Mouse (Mus musculus) adrenal gland, adult 18-20 months (tissue): Measurements from ENCODE around the gene Cops7a. TPM values are rescaled to one million over a fixed set of nuclear protein-coding genes. Genes with fewer than 3 reads are reported as not detected.
A peak's percentile ranks its signal among the peaks of the same experiment; 100 is the strongest.

Experiments used
- DNase-seq, 2 experiments: peaks; one replicate each; pipeline ENCODE4 v3.0.0; 2021 to 2022; ENCODE audit warnings: low spot score in 2 of 2
- long read RNA-seq, 2 experiments: library from polyadenylated mRNA; stranded (forward); transcript quantifications; one replicate each; pipeline ENCODE4 v2.0.0; 2021
- total RNA-seq, 2 experiments: library from RNA; stranded (reverse); gene quantifications; 1 replicate in 1 of 2; 2 replicates in 1 of 2; pipeline ENCODE4 v1.2.3; 2021

Cops7a gene
- 100 to 1,000 TPM; 112 to 141 TPM for total RNA-seq
- long read RNA-seq, experiment 1, transcript Cops7a-201 (8 exons, 1,817 nt) = major isoform, 10 of 146 reads
- long read RNA-seq, experiment 1, transcript Cops7a-202 (8 exons, 1,328 nt) = minor isoform, 7 of 146 reads
- long read RNA-seq, experiment 1, partial matches to known transcripts = 22 of 146 reads
- long read RNA-seq, experiment 1, other reads (novel, unspliced or antisense) = 106 of 146 reads
- long read RNA-seq, experiment 2, transcript Cops7a-202 (8 exons, 1,328 nt) = major isoform, 9 of 223 reads
- long read RNA-seq, experiment 2, transcript Cops7a-201 (8 exons, 1,817 nt) = minor isoform, 5 of 223 reads
- long read RNA-seq, experiment 2, partial matches to known transcripts = 60 of 223 reads
- long read RNA-seq, experiment 2, other reads (novel, unspliced or antisense) = 148 of 223 reads

DNA sequence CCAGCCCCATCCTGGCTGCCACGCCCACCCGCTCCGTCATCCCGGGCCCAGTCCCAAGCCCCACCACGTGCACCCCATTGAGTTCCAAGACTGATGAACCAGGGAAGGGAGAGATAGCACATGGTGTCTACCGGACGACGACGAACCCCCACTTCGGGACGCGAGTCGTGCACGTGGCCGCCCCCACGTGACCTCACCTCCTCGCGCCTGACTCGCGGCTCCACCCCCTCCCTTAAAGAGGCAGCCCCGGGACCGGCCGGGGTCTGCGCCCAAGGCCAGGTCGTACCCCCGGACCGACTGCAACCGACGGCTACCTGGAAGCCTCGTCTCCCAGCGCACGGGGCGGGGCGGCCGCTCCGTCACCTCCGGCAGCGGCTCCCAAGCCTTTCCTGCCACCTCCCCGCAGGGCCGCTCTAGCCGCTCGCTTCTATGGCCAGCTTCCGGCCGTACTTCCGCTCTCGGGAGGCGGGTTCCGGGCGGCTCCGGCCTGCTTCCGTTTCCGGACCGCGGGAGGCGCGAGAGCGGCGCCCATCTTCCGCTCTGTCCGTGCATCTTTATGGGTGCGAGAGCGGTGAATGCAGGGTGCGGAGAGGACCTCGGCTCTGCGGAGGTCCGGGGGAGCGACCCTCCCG, at the start of gene Cops7a:
Gene Cops7a (minus strand): TSS at position 451 of the 632 bp plus-strand sequence.
- DNase-seq = peak; percentile 96 to 97

GRCm38 (mm10) chr6:125009181-125010073, 44.1 kb upstream of the Cops7a start:
- peak; percentile 68 to 74 for DNase-seq

- DNase-seq = no peak
Measured at GRCm38 (mm10) chr6:125009129-125009180, 43.6 kb upstream of the Cops7a start, which contains the start of gene Zfp384. Gene Zfp384, plus strand, starts transcription at chr6:125009145.

DNA sequence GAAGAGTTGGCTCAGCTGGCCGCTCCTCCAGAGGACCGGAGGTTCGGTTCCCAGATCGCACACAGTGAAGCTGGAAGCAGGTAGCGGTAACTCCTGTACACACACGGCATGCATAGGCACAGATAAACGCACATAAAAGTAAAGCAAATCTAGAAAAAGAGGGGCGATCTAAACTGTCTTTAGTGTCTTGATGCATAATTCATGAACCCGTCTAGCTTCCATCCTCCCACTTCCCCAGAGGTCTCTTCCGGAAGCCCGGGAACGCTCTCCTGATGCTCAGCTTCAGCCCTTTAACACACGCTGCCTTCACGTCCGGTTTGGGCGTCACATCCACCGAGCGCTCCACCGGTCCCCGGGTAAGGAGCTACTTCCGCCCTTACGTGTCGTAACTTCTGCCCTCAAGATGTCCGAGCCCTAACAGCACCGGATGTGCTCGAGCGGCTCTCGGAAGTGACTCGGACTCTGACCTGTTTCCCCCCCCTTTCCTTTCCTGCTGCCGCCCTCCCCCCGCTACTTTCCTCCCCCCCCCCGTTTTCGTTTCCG, 43.3 kb upstream of the Cops7a start:
- peak; percentile 88 to 91 for DNase-seq

DNA sequence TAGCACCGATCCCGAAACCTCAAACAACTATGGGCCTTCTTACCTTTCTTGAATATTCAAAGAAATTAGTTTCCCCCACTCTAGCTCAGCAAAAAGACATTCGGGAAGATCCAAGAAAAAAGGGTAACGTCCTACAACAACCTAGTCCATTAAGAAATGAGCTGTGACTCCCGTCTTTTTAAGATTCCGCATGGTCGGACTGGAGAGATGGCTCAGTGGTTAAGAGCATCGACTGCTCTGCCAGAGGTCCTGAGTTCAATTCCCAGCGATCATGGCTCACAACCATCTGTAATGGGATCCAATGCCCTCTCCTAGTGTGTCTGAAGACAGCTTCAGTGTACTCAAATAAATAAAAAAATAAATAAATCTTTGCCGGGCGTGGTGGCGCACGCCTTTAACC, 42.7 kb upstream of the Cops7a start:
- no peak for DNase-seq

DNA sequence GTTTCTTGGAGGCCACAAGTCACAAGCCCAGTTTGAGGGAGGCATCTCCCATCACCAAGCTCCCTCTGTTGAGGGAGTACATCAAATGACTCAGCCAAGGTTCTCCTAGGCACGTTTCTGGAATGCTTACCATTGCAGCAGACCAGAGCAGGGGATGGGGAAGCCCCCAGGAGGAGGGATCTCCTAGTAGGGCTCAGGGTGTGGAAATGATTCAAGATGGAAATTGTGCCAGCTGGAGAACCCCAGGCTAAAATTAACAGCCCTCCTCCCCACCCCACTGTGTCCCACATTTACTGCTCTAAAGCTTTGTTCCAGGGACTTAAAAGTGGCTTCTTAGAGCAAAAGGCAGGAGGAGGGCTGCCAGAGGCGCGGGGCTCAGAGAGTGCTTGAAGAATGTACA, 39.7 kb upstream of the Cops7a start:
- DNase-seq = no peak

- DNase-seq = no peak
Measured at GRCm38 (mm10) chr6:125003706-125004105, 38.4 kb upstream of the Cops7a start.

GRCm38 (mm10) chr6:124999546-124999945, 34.2 kb upstream of the Cops7a start:
- DNase-seq = no peak

- DNase-seq = no peak
Measured at GRCm38 (mm10) chr6:124999091-124999490, 33.8 kb upstream of the Cops7a start.

- no peak for DNase-seq
Measured at GRCm38 (mm10) chr6:124998066-124998465, 32.7 kb upstream of the Cops7a start.

- DNase-seq = peak; percentile 85 to 87
Measured at GRCm38 (mm10) chr6:124996551-124997501, 31.5 kb upstream of the Cops7a start, which contains the start of gene Pianp. Gene Pianp, plus strand, starts transcription at chr6:124996694.

GRCm38 (mm10) chr6:124995831-124996403, 30.6 kb upstream of the Cops7a start:
- no peak for DNase-seq

DNA sequence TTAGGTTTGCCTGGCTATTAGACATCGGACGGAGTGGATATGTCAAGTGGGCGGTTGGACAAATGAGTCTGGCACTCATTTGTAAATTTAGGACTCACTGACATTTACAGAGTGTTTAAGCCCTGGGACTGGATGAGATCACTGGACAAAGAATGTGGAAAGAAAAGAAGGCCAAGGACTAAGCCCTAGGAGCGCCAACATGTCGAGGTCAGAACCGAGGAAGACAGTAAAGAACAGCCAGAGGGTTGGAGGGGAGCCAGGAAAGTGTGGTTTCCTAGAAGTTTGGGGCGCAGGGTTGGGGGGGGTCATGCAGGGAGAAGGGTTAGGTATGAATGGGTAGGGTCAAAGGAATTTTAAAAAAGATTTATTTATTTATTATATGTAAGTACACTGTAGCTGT, 29.9 kb upstream of the Cops7a start:
- DNase-seq = peak; percentile 51 to 58

- DNase-seq = peak in 1 of 2 experiments; percentile 28
Measured at GRCm38 (mm10) chr6:124993876-124994275, 28.5 kb upstream of the Cops7a start.

- DNase-seq = peak in 1 of 2 experiments; percentile 56
Measured at GRCm38 (mm10) chr6:124993365-124993764, 28.0 kb upstream of the Cops7a start.

DNA sequence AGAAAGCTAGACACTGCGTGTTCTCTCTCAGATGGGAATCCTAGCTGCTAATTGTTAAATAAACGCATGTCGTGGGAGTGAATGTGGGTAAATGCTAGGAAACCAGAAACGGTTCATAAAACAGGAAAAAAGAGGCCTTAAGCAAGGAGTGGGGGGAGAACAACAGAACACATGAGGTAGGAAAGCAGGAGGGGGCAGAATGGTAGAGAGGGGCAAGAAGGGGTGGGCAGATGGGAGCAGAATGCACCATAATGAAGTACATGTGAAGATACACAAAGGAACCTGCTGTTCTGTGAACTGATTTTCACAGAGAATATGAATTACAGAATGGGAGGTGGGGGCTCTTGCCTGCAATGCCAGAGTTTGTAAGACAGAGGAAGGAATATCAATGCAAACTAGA, 26.9 kb upstream of the Cops7a start:
- DNase-seq = no peak

DNA sequence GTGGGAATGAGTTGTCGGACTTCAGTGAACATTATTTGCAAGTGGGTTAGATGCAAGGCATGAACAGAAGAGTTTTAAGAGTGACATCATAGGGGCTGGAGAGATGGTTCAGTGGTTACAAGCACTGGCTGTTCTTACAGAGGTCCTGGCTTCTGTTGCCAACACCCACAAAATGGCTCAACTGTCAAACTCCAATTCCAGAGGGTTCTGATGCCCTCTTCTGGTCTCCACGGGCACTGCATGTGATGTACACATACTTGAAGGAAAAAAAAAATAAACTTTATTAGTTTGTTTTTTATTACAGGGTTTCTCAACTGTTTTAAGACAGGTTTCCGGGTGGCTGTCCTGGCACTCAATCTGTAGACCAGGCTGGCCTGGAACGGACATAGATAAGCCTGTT, 2.4 kb upstream of the Cops7a start:
- peak; percentile 40 to 44 for DNase-seq

GRCm38 (mm10) chr6:124966466-124967118, 1.3 kb upstream of the Cops7a start:
- DNase-seq = peak in 1 of 2 experiments; percentile 14

GRCm38 (mm10) chr6:124965747-124966146, 409 bp upstream of the Cops7a start:
- DNase-seq = no peak

- no peak for DNase-seq
Measured at GRCm38 (mm10) chr6:124964638-124965037, 700 bp downstream of the Cops7a start.
